Mouse (Mus musculus) gastrocnemius, postnatal 25 days (tissue): ENCODE results near the gene Fancg. TPM values are rescaled to one million over a fixed set of nuclear protein-coding genes. Genes with fewer than 3 reads are reported as not detected.

Source experiments
- DNase-seq: peaks from one replicate; pipeline ENCODE4 v3.0.0; 2022
- long read RNA-seq, 2 experiments: library from polyadenylated mRNA; stranded (forward); transcript quantifications; one replicate each; pipeline ENCODE4 v2.0.0; 2021
- total RNA-seq, 2 experiments: library from RNA; stranded (reverse); gene quantifications; 1 replicate in 1 of 2; 2 replicates in 1 of 2; pipeline ENCODE4 v1.2.3; 2021

The Fancg gene
- total RNA-seq, result 1 to 10 TPM; 1.0 to 2.4 TPM
- long read RNA-seq, experiment 1, result 0 reads
- long read RNA-seq, experiment 2, partial matches to known transcripts, result 1 of 4 reads
- long read RNA-seq, experiment 2, other reads (novel, unspliced or antisense), result 0 of 4 reads

- peak; percentile 81 for DNase-seq
These were observed at the start of gene Fancg for GRCm38 (mm10) chr4:43010161-43011038. Gene Fancg (minus strand): TSS chr4:43010506.

GRCm38 (mm10) chr4:43059697-43060096, 49.4 kb upstream of the Fancg start:
- no peak for DNase-seq

- DNase-seq, result peak; percentile 89
These were observed 48.7 kb upstream of the Fancg start, which contains the start of gene Unc13b for GRCm38 (mm10) chr4:43058753-43059654. Gene Unc13b (plus strand): TSS chr4:43058953.

- no peak for DNase-seq
These were observed 48.1 kb upstream of the Fancg start for GRCm38 (mm10) chr4:43058392-43058752.

- DNase-seq, result no peak
These were observed 47.3 kb upstream of the Fancg start for GRCm38 (mm10) chr4:43057654-43058053.

- DNase-seq, result no peak
These were observed 42.3 kb upstream of the Fancg start for GRCm38 (mm10) chr4:43052627-43053026.

- peak; percentile 62 for DNase-seq
These were observed 36.9 kb upstream of the Fancg start for GRCm38 (mm10) chr4:43047231-43047630.

- DNase-seq, result no peak
These were observed 36.3 kb upstream of the Fancg start for GRCm38 (mm10) chr4:43046607-43047006.

- DNase-seq, result peak; percentile 98
These were observed 35.5 kb upstream of the Fancg start, which contains the start of gene Fam214b for GRCm38 (mm10) chr4:43045659-43046302. Gene Fam214b (minus strand): TSS chr4:43046220.

- no peak for DNase-seq
These were observed 35.0 kb upstream of the Fancg start for GRCm38 (mm10) chr4:43045285-43045658.

- DNase-seq, result peak; percentile 42
These were observed 34.4 kb upstream of the Fancg start for GRCm38 (mm10) chr4:43044673-43045072.

GRCm38 (mm10) chr4:43043644-43044357, 33.5 kb upstream of the Fancg start:
- peak; percentile 54 for DNase-seq

GRCm38 (mm10) chr4:43040881-43041547, 30.7 kb upstream of the Fancg start:
- no peak for DNase-seq

- peak; percentile 98 for DNase-seq
These were observed 29.8 kb upstream of the Fancg start for GRCm38 (mm10) chr4:43040114-43040572.

- no peak for DNase-seq
These were observed 29.3 kb upstream of the Fancg start for GRCm38 (mm10) chr4:43039609-43040008.

- peak; percentile 66 for DNase-seq
These were observed 28.5 kb upstream of the Fancg start for GRCm38 (mm10) chr4:43038567-43039495.

GRCm38 (mm10) chr4:43037860-43038566, 27.7 kb upstream of the Fancg start:
- DNase-seq, result no peak

GRCm38 (mm10) chr4:43036356-43036755, 26.1 kb upstream of the Fancg start:
- DNase-seq, result no peak

GRCm38 (mm10) chr4:43035851-43036250, 25.5 kb upstream of the Fancg start:
- no peak for DNase-seq
